Mouse (Mus musculus) testis, adult 2 months (tissue): ENCODE measurements around the gene Vmp1.

ENCODE experiments used
- CTCF ChIP-seq: fragments of 200-500 bp; IDR thresholded peaks from 2 replicates; pipeline ENCODE4 v1.5.1; 2012; ENCODE audit warnings: low read depth, mild to moderate bottlenecking, inconsistent platforms, low read length, moderate library complexity; ENCODE audit not compliant: control insufficient read depth, insufficient read depth, insufficient replicate concordance
- POLR2A ChIP-seq: fragments of 200-500 bp; IDR thresholded peaks from 2 replicates; pipeline ENCODE4 v1.6.1; 2012; ENCODE audit warnings: low read depth, mild to moderate bottlenecking, inconsistent platforms, low read length, moderate library complexity; ENCODE audit not compliant: control insufficient read depth

- TF ChIP-seq POLR2A (no peak), CTCF (no peak)
Measured at GRCm38 (mm10) chr11:86719390-86719789, 35.8 kb upstream of the Vmp1 start.
